Mouse (Mus musculus) c-Kit-positive CD71-negative TER-119-negative erythroid progenitor cells, embryonic 14.5 days (primary cell): ENCODE data around the gene Tas2r137.

Experiments used
- DNase-seq: peaks from one replicate; pipeline ENCODE4 v3.0.0-alpha.2; 2013; ENCODE audit warnings: low read depth

The Tas2r137 gene

GRCm38 (mm10) chr6:40490933-40491332 lies at the start of gene Tas2r137:
Gene Tas2r137 (plus strand): TSS chr6:40491233.
- DNase-seq = no peak

- no peak for DNase-seq
Observed at GRCm38 (mm10) chr6:40441276-40441675, 49.8 kb upstream of the Tas2r137 start.

- DNase-seq = no peak
Observed at GRCm38 (mm10) chr6:40441755-40442154, 49.3 kb upstream of the Tas2r137 start.

- no peak for DNase-seq
Observed at GRCm38 (mm10) chr6:40443281-40443928, 47.6 kb upstream of the Tas2r137 start.

- DNase-seq = no peak
Observed at GRCm38 (mm10) chr6:40448626-40449025, 42.4 kb upstream of the Tas2r137 start.

GRCm38 (mm10) chr6:40454436-40455041 lies 36.5 kb upstream of the Tas2r137 start:
- no peak for DNase-seq

- no peak for DNase-seq
Observed at GRCm38 (mm10) chr6:40465710-40466109, 25.3 kb upstream of the Tas2r137 start.

GRCm38 (mm10) chr6:40470916-40471719 lies 19.9 kb upstream of the Tas2r137 start, which contains the start of gene Ssbp1:
Gene Ssbp1 (plus strand): TSS chr6:40471352.
- DNase-seq = peak; percentile 87

- DNase-seq = no peak
Observed at GRCm38 (mm10) chr6:40471720-40472010, 19.4 kb upstream of the Tas2r137 start.

GRCm38 (mm10) chr6:40476132-40476531 lies 14.9 kb upstream of the Tas2r137 start:
- DNase-seq = no peak

GRCm38 (mm10) chr6:40479705-40480104 lies 11.3 kb upstream of the Tas2r137 start:
- DNase-seq = peak; percentile 41

- no peak for DNase-seq
Observed at GRCm38 (mm10) chr6:40482318-40482717, 8.7 kb upstream of the Tas2r137 start.

GRCm38 (mm10) chr6:40493229-40493628 lies 2.2 kb downstream of the Tas2r137 start, which contains the start of gene Tas2r108:
Gene Tas2r108 (plus strand): TSS chr6:40493529.
- no peak for DNase-seq

GRCm38 (mm10) chr6:40519408-40519807 lies 28.4 kb downstream of the Tas2r137 start, which contains the start of gene Prss37:
Gene Prss37 (minus strand): TSS chr6:40519508.
- DNase-seq = no peak
